Mouse (Mus musculus) hindbrain, embryonic 14.5 days (tissue): ENCODE measurements around the gene Ipmk. TPM values are rescaled to one million over a fixed set of nuclear protein-coding genes. Genes with fewer than 3 reads are reported as not detected.
A peak's percentile ranks its signal among the peaks of the same experiment; 100 is the strongest.

ENCODE experiments used
- ATAC-seq: fragments of 200-750 bp; cut with Nextera tagmentation; 2 replicates; pipeline ENCODE4 v1.8.0; 2017; ENCODE audit warnings: moderate number of reproducible peaks, mild to moderate bottlenecking, moderate TSS enrichment, moderate library complexity; ENCODE audit not compliant: low FRiP score
- DNase-seq: peaks from one replicate; pipeline ENCODE4 v3.0.0-alpha.2; 2015; ENCODE audit warnings: low spot score
- H3K27ac ChIP-seq: fragments of 300-500 bp; sonication (generic); 2 replicates; pipeline ENCODE4 v1.5.1; 2014; ENCODE audit warnings: mild to moderate bottlenecking, moderate library complexity
- H3K27me3 ChIP-seq: fragments of 300-500 bp; sonication (generic); 2 replicates; pipeline ENCODE4 v1.6.1; 2014; ENCODE audit warnings: mild to moderate bottlenecking, low read length, mixed read lengths; ENCODE audit not compliant: control insufficient read depth, insufficient read depth
- H3K36me3 ChIP-seq: fragments of 300-500 bp; sonication (generic); replicated peaks from 2 replicates; pipeline ENCODE4 v1.6.1; 2014; ENCODE audit not compliant: control insufficient read depth, insufficient read depth
- H3K4me1 ChIP-seq: fragments of 300-500 bp; sonication (generic); replicated peaks from 2 replicates; pipeline ENCODE4 v1.6.1; 2014; ENCODE audit warnings: antibody characterized with exemption, low read length, mixed read lengths; ENCODE audit not compliant: control insufficient read depth, insufficient read depth
- H3K4me2 ChIP-seq: fragments of 300-500 bp; sonication (generic); replicated peaks from 2 replicates; pipeline ENCODE4 v1.6.1; 2014; ENCODE audit warnings: mild to moderate bottlenecking, moderate library complexity
- H3K4me3 ChIP-seq: fragments of 300-500 bp; sonication (generic); replicated peaks from 2 replicates; pipeline ENCODE4 v1.5.1; 2014; ENCODE audit warnings: mild to moderate bottlenecking, low read length
- H3K9ac ChIP-seq: fragments of 300-500 bp; sonication (generic); 2 replicates; pipeline ENCODE4 v1.6.1; 2014
- H3K9me3 ChIP-seq: fragments of 300-500 bp; sonication (generic); 2 replicates; pipeline ENCODE4 v1.6.1; 2016; ENCODE audit warnings: low read length; ENCODE audit not compliant: control insufficient read depth
- WGBS: fragments of 180-500 bp; shearing (Covaris S2); extraction: QIAGEN DNeasy Blood & Tissue Kit; methylation state at CpG from one replicate; pipeline ENCODE4 v1.1.7; 2014; 5-methylcytosine and 5-hydroxymethylcytosine counted together
- polyA plus RNA-seq: library from polyadenylated mRNA; unstranded; fragments of >200 nt; fragmentation: Nextera tagmentation; extraction: Ambion mirVana; gene quantifications from 2 replicates; pipeline ENCODE4 v1.2.1, GENCODE M21; 2014

Ipmk gene
- polyA plus RNA-seq, 1 experiment from 2014 or later, result 25.9 TPM

DNA sequence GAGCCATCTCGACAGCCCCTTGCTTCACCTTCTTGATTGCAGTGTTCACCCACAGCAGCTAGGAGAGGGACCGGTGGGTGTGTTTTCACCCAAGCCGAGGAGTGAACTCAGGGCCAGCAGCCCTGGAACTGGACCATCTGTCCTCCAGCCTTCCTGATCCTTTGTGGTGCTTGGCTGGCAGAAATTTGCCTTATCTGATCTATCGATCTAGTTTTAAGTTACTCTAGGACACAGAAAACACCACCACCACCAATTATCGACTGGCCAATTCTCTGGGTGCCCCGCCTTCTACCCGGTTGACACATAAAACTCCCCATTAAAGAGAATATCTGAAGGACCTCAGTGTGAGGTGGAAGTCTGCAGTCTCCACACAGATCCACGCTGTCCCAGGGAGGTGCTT lies 23.9 kb upstream of the Ipmk start:
- Histone ChIP-seq H3K27me3 (no peaks in the 10 kb centered on the region), H3K4me1 (no peaks in the 10 kb centered on the region), H3K9ac (no peak overlapping the region), H3K27ac (no peak overlapping the region), H3K4me3 (no peak overlapping the region), H3K9me3 (no peaks in the 10 kb centered on the region), H3K36me3 (0 out of 2 replicates have a peak, but pooled peaks cover 3% of the 10 kb centered on the region), H3K4me2 (no peak overlapping the region)
- ATAC-seq (no peak), DNase-seq (no peak)
- WGBS, result 89% methylated on average over 8 of the region's 8 CpGs

DNA sequence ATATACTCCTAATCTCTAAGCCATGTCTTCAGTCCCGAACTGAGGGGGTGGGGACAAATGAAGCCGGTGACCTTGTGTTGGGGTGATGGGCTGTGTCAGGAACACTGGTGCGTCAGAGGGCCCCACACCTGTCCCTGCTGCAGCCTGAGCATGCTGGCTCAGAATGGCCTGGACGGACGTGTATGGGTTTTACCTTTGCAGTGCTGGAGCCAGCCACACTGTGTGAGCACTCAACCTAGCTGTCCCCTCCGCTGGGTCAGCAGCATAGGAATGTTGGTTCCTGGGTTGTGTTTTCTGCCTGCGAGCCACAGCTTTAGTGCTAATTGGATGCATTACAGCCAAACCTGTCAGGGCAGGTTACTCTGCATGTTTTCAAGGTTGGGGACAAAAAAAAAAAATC lies 21.4 kb upstream of the Ipmk start:
- no peak for DNase-seq
- 84% methylated on average over 7 of the region's 7 CpGs for WGBS
- ATAC-seq, result no peak
- Histone ChIP-seq H3K36me3 (peaks cover 28% of the 10 kb centered on the region), H3K27ac (no peak overlapping the region), H3K9me3 (no peaks in the 10 kb centered on the region), H3K4me1 (no peaks in the 10 kb centered on the region), H3K4me2 (no peak overlapping the region), H3K9ac (no peak overlapping the region), H3K4me3 (no peak overlapping the region), H3K27me3 (no peaks in the 10 kb centered on the region)

- ATAC-seq, result no peak; the same call in 1 of the 2 replicates
- no peak overlapping the region for H3K9ac ChIP-seq
- DNase-seq, result peak; percentile 86
- H3K4me2 ChIP-seq, result no peak overlapping the region
- H3K4me3 ChIP-seq, result no peak overlapping the region
- no peak overlapping the region for H3K27ac ChIP-seq
- no peaks in the 10 kb centered on the region for H3K4me1 ChIP-seq
- 15% methylated on average over 7 of the region's 7 CpGs for WGBS
- no peaks in the 10 kb centered on the region for H3K27me3 ChIP-seq
- peaks cover 29% of the 10 kb centered on the region for H3K36me3 ChIP-seq
- H3K9me3 ChIP-seq, result no peaks in the 10 kb centered on the region
Measured at GRCm38 (mm10) chr10:71326789-71327188, 20.8 kb upstream of the Ipmk start.

DNA sequence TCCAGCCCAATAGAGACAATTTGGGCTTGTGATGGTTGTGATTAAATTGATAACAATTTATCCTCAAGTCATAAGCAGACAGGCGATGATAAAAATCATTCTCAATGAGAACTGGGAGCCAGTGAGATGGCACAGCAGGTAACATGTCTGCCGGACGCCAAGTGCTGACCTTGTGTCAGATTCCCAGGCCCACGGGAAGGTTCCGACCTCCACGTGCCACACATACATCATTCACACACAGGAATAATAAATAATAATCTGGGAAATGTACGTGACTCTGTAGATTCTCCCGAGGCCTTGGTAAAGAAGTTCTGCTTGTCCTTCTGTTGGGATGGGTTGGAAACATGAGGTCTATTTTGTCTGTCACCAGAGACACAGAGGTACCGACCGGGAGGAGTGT lies 20.2 kb upstream of the Ipmk start:
- WGBS, result 74% methylated on average over 10 of the region's 10 CpGs
- Histone ChIP-seq H3K4me3 (no peak overlapping the region), H3K36me3 (peaks cover 30% of the 10 kb centered on the region), H3K9ac (no peak overlapping the region), H3K27me3 (no peaks in the 10 kb centered on the region), H3K4me2 (no peak overlapping the region), H3K27ac (no peak overlapping the region), H3K4me1 (no peaks in the 10 kb centered on the region), H3K9me3 (no peaks in the 10 kb centered on the region)
- ATAC-seq, result no peak
- no peak for DNase-seq

DNA sequence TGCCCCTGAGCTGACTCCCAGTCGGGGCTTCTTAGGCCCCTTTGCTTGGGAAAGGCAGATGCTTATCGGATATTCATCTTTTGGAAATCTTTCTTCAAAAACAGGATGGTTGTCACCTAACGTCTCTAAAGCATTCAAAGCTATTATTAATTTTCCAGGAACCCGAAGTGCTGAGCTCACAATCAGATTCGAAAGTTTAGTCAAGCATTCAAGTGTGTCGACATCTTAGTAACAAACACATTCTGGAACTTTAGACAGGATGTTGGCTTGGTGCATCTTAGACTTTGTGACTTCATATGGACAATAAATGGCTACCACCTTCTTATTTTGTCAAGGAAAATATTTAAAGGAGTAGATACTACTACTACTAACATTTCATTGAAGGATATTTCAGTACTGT lies 19.2 kb upstream of the Ipmk start:
- WGBS, result 87% methylated on average over 6 of the region's 6 CpGs
- H3K36me3 ChIP-seq, result peaks cover 33% of the 10 kb centered on the region
- DNase-seq, result no peak
- no peaks in the 10 kb centered on the region for H3K9me3 ChIP-seq
- H3K27ac ChIP-seq, result no peak overlapping the region
- no peaks in the 10 kb centered on the region for H3K27me3 ChIP-seq
- H3K4me2 ChIP-seq, result no peak overlapping the region
- no peak for ATAC-seq
- H3K9ac ChIP-seq, result no peak overlapping the region
- H3K4me1 ChIP-seq, result no peaks in the 10 kb centered on the region
- H3K4me3 ChIP-seq, result no peak overlapping the region

- ATAC-seq (no peak), DNase-seq (no peak)
- H3K4me2 ChIP-seq, result no peak overlapping the region
- WGBS, result 95% methylated on average over 5 of the region's 5 CpGs
- H3K9ac ChIP-seq, result no peak overlapping the region
- no peak overlapping the region for H3K27ac ChIP-seq
- H3K4me1 ChIP-seq, result no peaks in the 10 kb centered on the region
- H3K4me3 ChIP-seq, result no peak overlapping the region
- no peaks in the 10 kb centered on the region for H3K9me3 ChIP-seq
- peaks cover 37% of the 10 kb centered on the region for H3K36me3 ChIP-seq
- H3K27me3 ChIP-seq, result no peaks in the 10 kb centered on the region
Measured at GRCm38 (mm10) chr10:71328870-71329269, 18.7 kb upstream of the Ipmk start.

- peaks cover 41% of the 10 kb centered on the region for H3K36me3 ChIP-seq
- WGBS, result 92% methylated on average over 6 of the region's 6 CpGs
- H3K4me2 ChIP-seq, result no peak overlapping the region
- no peaks in the 10 kb centered on the region for H3K9me3 ChIP-seq
- no peaks in the 10 kb centered on the region for H3K4me1 ChIP-seq
- no peak overlapping the region for H3K9ac ChIP-seq
- DNase-seq (no peak), ATAC-seq (no peak)
- H3K27me3 ChIP-seq, result no peaks in the 10 kb centered on the region
- no peak overlapping the region for H3K4me3 ChIP-seq
- no peak overlapping the region for H3K27ac ChIP-seq
Measured at GRCm38 (mm10) chr10:71329295-71329694, 18.3 kb upstream of the Ipmk start.

- no peak for ATAC-seq
- WGBS, result 95% methylated on average over 12 of the region's 12 CpGs
- Histone ChIP-seq H3K4me2 (no peak overlapping the region), H3K36me3 (peaks cover 49% of the 10 kb centered on the region), H3K9ac (no peak overlapping the region), H3K9me3 (no peaks in the 10 kb centered on the region), H3K27me3 (no peaks in the 10 kb centered on the region), H3K27ac (no peak overlapping the region), H3K4me1 (no peaks in the 10 kb centered on the region), H3K4me3 (no peak overlapping the region)
- no peak for DNase-seq
Measured at GRCm38 (mm10) chr10:71330070-71330469, 17.5 kb upstream of the Ipmk start.

- no peaks in the 10 kb centered on the region for H3K4me1 ChIP-seq
- ATAC-seq, result no peak
- no peak overlapping the region for H3K27ac ChIP-seq
- H3K36me3 ChIP-seq, result peaks cover 63% of the 10 kb centered on the region
- no peak overlapping the region for H3K4me3 ChIP-seq
- no peaks in the 10 kb centered on the region for H3K9me3 ChIP-seq
- WGBS, result 96% methylated on average over 7 of the region's 7 CpGs
- no peak for DNase-seq
- no peak overlapping the region for H3K9ac ChIP-seq
- no peaks in the 10 kb centered on the region for H3K27me3 ChIP-seq
- H3K4me2 ChIP-seq, result no peak overlapping the region
Measured at GRCm38 (mm10) chr10:71331908-71332307, 15.7 kb upstream of the Ipmk start.

DNA sequence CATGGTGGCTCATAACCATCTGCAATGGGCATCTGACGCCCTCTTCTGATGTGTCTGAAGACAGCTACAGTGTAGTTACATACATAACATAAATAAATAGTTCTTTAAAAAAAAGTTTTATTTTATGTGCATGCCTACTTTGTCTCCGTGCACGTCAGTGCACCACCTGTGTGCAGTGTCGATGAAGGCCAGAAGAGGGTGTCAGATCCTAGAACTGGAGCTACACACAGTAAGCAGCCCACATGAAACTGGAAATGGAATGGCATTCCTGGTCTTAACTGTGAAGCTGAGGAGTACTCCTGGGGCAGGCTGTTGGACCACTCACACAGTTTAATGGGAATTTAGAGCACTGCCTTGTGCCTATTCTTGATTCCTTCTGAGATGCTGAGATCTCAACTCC lies 15.2 kb upstream of the Ipmk start:
- Histone ChIP-seq H3K9me3 (no peaks in the 10 kb centered on the region), H3K27me3 (no peaks in the 10 kb centered on the region), H3K4me1 (no peaks in the 10 kb centered on the region), H3K4me2 (no peak overlapping the region), H3K27ac (no peak overlapping the region), H3K4me3 (no peak overlapping the region), H3K9ac (no peak overlapping the region), H3K36me3 (peaks cover 63% of the 10 kb centered on the region)
- WGBS, result 95% methylated on average over 4 of the region's 4 CpGs
- DNase-seq, result no peak
- ATAC-seq, result no peak
